Mouse (Mus musculus) cerebellum, adult 2 months (tissue): Measurements from ENCODE around the gene Zfp704.

Experiments used
- CTCF ChIP-seq: fragments of 200-500 bp; IDR thresholded peaks from 2 replicates; pipeline ENCODE4 v1.5.1; 2011; ENCODE audit warnings: low read depth, mild to moderate bottlenecking, control low read depth, low read length, moderate library complexity, borderline replicate concordance; ENCODE audit not compliant: insufficient read depth
- POLR2A ChIP-seq: fragments of 200-500 bp; IDR thresholded peaks from 2 replicates; pipeline ENCODE4 v1.6.1; 2011; ENCODE audit warnings: low read length, control low read depth, borderline replicate concordance; ENCODE audit not compliant: insufficient read depth

DNA sequence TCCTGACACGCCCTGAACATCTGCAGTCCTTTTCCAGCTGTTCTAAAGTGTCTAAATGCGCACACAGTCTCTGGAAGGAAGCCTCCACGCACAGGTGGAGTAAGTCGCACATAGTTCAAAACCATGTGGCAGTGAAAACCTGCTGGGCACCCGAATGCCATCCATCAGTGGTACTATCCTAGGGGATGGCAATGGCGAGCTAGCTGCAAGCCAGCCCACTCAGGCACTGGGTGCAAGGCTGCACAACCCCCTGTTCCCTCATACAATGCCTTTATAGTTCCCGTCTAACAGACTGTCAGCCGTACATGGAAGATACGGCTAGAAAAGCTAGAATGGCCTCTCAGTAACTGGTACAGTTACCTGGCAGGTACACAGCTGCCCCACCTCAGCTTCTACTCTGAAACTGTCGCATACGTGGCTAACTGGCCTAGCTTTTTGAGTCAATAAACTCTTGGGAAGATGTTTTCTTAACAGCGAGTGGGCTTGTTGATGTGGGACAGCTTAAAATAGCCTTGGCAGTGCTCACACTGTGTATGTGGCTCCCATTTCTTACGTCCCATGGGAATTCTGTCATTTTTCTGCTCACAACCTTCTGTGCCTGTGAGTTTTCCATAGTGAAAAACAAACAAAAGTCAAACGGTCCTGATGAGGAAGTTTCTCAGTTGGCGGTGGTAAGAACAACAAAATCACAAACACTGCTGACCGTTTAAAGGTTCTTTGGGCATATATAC lies 176.9 kb downstream of the Zfp704 start:
- no peak for TF ChIP-seq CTCF
- no peak for TF ChIP-seq POLR2A
